8 mouse cellular contexts compared by ENCODE assay signal in the genomic region with DNA sequence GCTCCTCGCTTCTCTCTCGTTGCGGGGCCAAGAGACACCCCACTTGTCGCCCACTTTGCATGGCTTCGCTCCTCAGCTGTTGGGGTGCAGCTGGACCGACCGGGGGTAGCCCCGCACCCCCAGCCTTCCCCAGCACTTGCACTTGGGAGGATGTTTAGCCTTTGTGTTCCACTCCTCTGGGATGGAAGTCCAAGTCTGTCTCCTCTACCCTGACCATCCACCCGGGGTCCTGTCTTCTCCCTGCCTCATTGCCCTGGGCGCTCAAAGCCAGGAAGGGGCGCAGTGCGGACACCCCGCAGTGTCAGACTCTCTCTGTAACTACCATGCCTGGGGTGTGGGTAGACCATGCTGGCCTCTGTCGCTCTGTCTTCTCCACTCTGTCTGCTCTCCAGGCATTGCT. TPM values are rescaled to one million over a fixed set of nuclear protein-coding genes. Genes with fewer than 3 reads are reported as not detected.
DNase-seq lines count a peak whose midpoint lies in the region; ATAC-seq and TF ChIP-seq lines count a peak whose summit lies in the region.
"Had no signal": no experiment of that assay in that cellular context is flagged by ENCODE, and none has a peak within 500 bp of the region (broad histone marks: within the 10 kb centered on the region; RNA-seq: fewer than 3 reads in every experiment).

No protein-coding gene starts in this region.

- H3K4me1 ChIP-seq in liver, adult 2 months (ENCODE audit: control insufficient read depth, insufficient read depth, low read length): no peaks in the 10 kb centered on the region
- peaks cover 4% of the 10 kb centered on the region; the same call in 1 of the 2 replicates for H3K4me1 ChIP-seq in forebrain, embryonic 16.5 days (replicated peaks; ENCODE audit: control insufficient read depth, insufficient read depth, low read length)
- peaks cover 9% of the 10 kb centered on the region for H3K4me1 ChIP-seq in limb, embryonic 15.5 days
- 0 out of 2 replicates have a peak, but pooled peaks cover 7% of the 10 kb centered on the region for H3K4me1 ChIP-seq in stomach, embryonic 15.5 days

- no peaks in the 10 kb centered on the region for H3K36me3 ChIP-seq in liver, adult 2 months (ENCODE audit: control insufficient read depth, insufficient read depth, low read length)
- no peaks in the 10 kb centered on the region for H3K36me3 ChIP-seq in forebrain, embryonic 16.5 days (ENCODE audit: control insufficient read depth, insufficient read depth)
- no peaks in the 10 kb centered on the region for H3K36me3 ChIP-seq in limb, embryonic 15.5 days
- no peaks in the 10 kb centered on the region for H3K36me3 ChIP-seq in stomach, embryonic 15.5 days

- peak overlapping the region; percentile 93 for H3K4me2 ChIP-seq in forebrain, embryonic 16.5 days (ENCODE audit: low read length)
- H3K4me2 ChIP-seq in limb, embryonic 15.5 days: peak overlapping the region; percentile 94
- H3K4me2 ChIP-seq in stomach, embryonic 15.5 days: peak overlapping the region; percentile 89

- TF ChIP-seq CTCF in liver, adult 2 months (IDR thresholded peaks at IDR 0.05; ENCODE audit: low read depth, low read length): no peak

- no peak for TF ChIP-seq POLR2A in liver, adult 2 months (IDR thresholded peaks at IDR 0.05; ENCODE audit: extremely low read depth, insufficient read depth, low read length)

- ATAC-seq in forebrain, embryonic 16.5 days: peak; percentile 37
- no peak for ATAC-seq in limb, embryonic 15.5 days (ENCODE audit: insufficient number of reproducible peaks, low FRiP score, low TSS enrichment, low read depth)
- 0 out of 2 replicates have a peak, but pooled peaks have one; percentile 22 for ATAC-seq in stomach, embryonic 15.5 days (ENCODE audit: insufficient read depth, low FRiP score, low read depth)

- H3K9me3 ChIP-seq in forebrain, embryonic 16.5 days (ENCODE audit: control insufficient read depth, low read length): no peaks in the 10 kb centered on the region
- H3K9me3 ChIP-seq in limb, embryonic 15.5 days: no peaks in the 10 kb centered on the region
- no peaks in the 10 kb centered on the region for H3K9me3 ChIP-seq in stomach, embryonic 15.5 days

- 13% methylated on average over 14 of the region's 14 CpGs for WGBS in liver, adult 2 months
- 14% methylated on average over 14 of the region's 14 CpGs for WGBS in forebrain, embryonic 16.5 days
- WGBS in limb, embryonic 15.5 days: 20% methylated on average over 13 of the region's 14 CpGs
- 13% methylated on average over 14 of the region's 14 CpGs for WGBS in stomach, embryonic 15.5 days

- no peak overlapping the region for H3K27ac ChIP-seq in liver, adult 2 months (replicated peaks; ENCODE audit: insufficient read depth, low read depth, low read length)
- H3K27ac ChIP-seq in forebrain, embryonic 16.5 days (ENCODE audit: low read length): no peak overlapping the region
- H3K27ac ChIP-seq in limb, embryonic 15.5 days: no peak overlapping the region
- H3K27ac ChIP-seq in stomach, embryonic 15.5 days: no peak overlapping the region

- DNase-seq in liver, adult 2 months (ENCODE audit: extremely low read depth, low read depth, low spot score): no peak
- no peak for DNase-seq in liver
- no peak for DNase-seq in layer of hippocampus, postnatal 25 days (ENCODE audit: extremely low spot score in 1 of 2, low spot score in 1 of 2)
- DNase-seq in retina, postnatal 1 day: no peak

- no peaks in the 10 kb centered on the region for H3K79me2 ChIP-seq in liver, adult 2 months (ENCODE audit: control insufficient read depth, insufficient read depth, low read length)

- peak overlapping the region; percentile 12; the same call in 1 of the 2 replicates for H3K4me3 ChIP-seq in liver, adult 2 months (ENCODE audit: insufficient read depth, low read depth, low read length)
- H3K4me3 ChIP-seq in forebrain, embryonic 16.5 days (replicated peaks; ENCODE audit: low read length): peak overlapping the region; percentile 61
- H3K4me3 ChIP-seq in limb, embryonic 15.5 days: peak overlapping the region; percentile 43
- peak overlapping the region; percentile 36 for H3K4me3 ChIP-seq in stomach, embryonic 15.5 days (replicated peaks)

- no peak overlapping the region for H3K9ac ChIP-seq in liver, adult 2 months (ENCODE audit: low read depth, low read length)
- H3K9ac ChIP-seq in forebrain, embryonic 16.5 days (replicated peaks; ENCODE audit: low read depth, low read length): peak overlapping the region; percentile 63
- H3K9ac ChIP-seq in limb, embryonic 15.5 days: 0 out of 2 replicates have a peak overlapping the region, but pooled peaks have one; percentile 20
- 0 out of 2 replicates have a peak overlapping the region, but pooled peaks have one; percentile 9 for H3K9ac ChIP-seq in stomach, embryonic 15.5 days

- H3K27me3 ChIP-seq in liver, adult 2 months (ENCODE audit: control insufficient read depth, insufficient read depth, low read length): 0 out of 2 replicates have a peak, but pooled peaks cover 10% of the 10 kb centered on the region
- no peaks in the 10 kb centered on the region; the same call in 1 of the 2 replicates for H3K27me3 ChIP-seq in forebrain, embryonic 16.5 days (replicated peaks; ENCODE audit: control insufficient read depth, insufficient read depth, low read length)
- H3K27me3 ChIP-seq in limb, embryonic 15.5 days: peaks cover 18% of the 10 kb centered on the region
- H3K27me3 ChIP-seq in stomach, embryonic 15.5 days (replicated peaks): peaks cover 19% of the 10 kb centered on the region

RNA-seq across cellular contexts. Expression of gene L3mbtl4, which starts 0.4 kb away (rescaled TPM):
- total RNA-seq in liver, adult 2 months (2014; rRNA removed): not detected in 2 replicates
- not detected in 2 replicates for polyA plus RNA-seq in liver, adult 2 months (2012; rRNA removed)
- polyA plus RNA-seq in forebrain, embryonic 16.5 days (2015; fragmentation: Nextera tagmentation; extraction: Ambion mirVana): 1.8 and 3.5 TPM in 2 replicates
- polyA plus RNA-seq in limb, embryonic 15.5 days (2015; fragmentation: Nextera tagmentation; extraction: Ambion mirVana): 0.13 and 0.24 TPM in 2 replicates
- 0.06 and 0.41 TPM in 2 replicates for polyA plus RNA-seq in stomach, embryonic 15.5 days (2015; fragmentation: Nextera tagmentation; extraction: Ambion mirVana)
- total RNA-seq in layer of hippocampus, postnatal 25 days (2021): under 1 TPM; 0.54 to 0.73 TPM
- total RNA-seq: megakaryocyte, adult 5-6 weeks had no signal
